Mouse (Mus musculus) T-helper 17 cell (primary cell): ENCODE results near the gene Aif1.
"Not testable (repeated sequence)": the region's sequence is repeated elsewhere in the genome, so short reads cannot be mapped to it uniquely, and the experiment has no call there.

ENCODE experiments used
- in situ Hi-C, 2 experiments: fragments of 300-600 bp; cut with MboI, MseI; formaldehyde crosslinking; loops; 1 replicate in 1 of 2; 2 replicates in 1 of 2; pipeline ENCODE4 v1.15.1; 2025; ENCODE audit warnings: high pct_unique_total_duplicates in 2 of 2

Gene Aif1

DNA sequence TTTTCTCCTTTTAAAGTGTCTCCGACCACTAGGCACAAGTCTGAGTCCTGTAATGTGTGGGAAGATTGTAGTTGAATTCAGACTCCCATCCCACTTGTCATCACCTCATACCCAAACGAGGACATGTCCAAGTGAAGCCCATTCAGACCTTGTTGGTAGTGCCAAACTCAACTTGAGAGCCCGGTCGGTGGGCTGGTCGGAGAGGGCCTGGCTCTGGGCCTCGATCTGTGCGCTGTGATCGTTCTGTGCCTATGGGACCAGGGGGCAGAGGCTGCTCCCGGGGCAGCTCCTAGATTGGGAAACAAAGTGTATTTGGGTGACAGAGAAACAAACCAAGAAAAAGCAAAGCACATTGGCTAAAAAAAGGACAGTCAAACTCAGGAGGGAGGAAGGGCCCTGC, 22.8 kb downstream of the Aif1 start:
- in situ Hi-C loops, result no loop called here

GRCm38 (mm10) chr17:35152121-35152520, 23.7 kb downstream of the Aif1 start:
- in situ Hi-C loops, result no loop called here

- in situ Hi-C loops, result no loop called here
Observed at GRCm38 (mm10) chr17:35147922-35148639, 27.8 kb downstream of the Aif1 start.

GRCm38 (mm10) chr17:35147348-35147747, 28.5 kb downstream of the Aif1 start:
- in situ Hi-C loops, result no loop called here

DNA sequence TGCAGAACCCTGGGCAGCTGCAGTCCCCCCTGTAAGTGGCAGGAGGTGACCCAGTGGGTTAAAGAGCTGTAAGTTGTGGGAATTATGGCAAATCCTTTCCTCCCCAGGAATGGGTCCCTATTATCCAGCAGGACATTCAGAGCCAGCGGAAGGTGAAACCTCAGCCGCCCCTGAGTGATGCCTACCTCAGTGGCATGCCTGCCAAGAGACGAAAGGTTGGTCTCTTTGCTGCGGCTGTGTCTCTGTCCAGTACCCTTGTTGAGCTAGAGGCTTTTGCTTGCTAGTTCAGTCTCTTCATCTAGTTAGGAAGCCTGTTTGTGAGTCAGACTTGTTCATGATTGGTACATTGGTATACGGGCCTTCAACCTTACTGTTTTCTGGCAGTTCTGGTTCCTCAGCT, 29.7 kb downstream of the Aif1 start:
- in situ Hi-C loops, result no loop called here

DNA sequence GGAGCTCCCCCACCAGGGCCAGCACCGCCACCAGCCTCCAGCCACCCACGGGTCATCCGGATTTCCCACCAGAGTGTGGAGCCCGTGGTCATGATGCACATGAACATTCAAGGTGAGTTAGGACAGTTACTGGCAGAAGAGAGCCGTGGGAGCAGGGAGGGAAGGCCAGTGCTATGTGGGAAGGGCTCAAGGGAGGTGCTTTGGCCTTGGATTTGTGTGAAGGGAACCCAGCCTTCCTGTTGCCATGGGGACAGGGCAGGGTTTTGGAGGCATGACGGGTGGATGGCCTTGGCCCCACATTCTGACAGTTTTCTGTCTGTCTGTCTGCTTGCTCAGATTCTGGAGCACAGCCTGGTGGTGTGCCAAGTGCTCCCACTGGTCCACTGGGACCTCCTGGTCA, 33.9 kb downstream of the Aif1 start:
- in situ Hi-C loops, result no loop called here

GRCm38 (mm10) chr17:35140490-35140996, 35.3 kb downstream of the Aif1 start:
- in situ Hi-C loops, result no loop called here

GRCm38 (mm10) chr17:35139269-35139668, 36.6 kb downstream of the Aif1 start:
- in situ Hi-C loops, result no loop called here

DNA sequence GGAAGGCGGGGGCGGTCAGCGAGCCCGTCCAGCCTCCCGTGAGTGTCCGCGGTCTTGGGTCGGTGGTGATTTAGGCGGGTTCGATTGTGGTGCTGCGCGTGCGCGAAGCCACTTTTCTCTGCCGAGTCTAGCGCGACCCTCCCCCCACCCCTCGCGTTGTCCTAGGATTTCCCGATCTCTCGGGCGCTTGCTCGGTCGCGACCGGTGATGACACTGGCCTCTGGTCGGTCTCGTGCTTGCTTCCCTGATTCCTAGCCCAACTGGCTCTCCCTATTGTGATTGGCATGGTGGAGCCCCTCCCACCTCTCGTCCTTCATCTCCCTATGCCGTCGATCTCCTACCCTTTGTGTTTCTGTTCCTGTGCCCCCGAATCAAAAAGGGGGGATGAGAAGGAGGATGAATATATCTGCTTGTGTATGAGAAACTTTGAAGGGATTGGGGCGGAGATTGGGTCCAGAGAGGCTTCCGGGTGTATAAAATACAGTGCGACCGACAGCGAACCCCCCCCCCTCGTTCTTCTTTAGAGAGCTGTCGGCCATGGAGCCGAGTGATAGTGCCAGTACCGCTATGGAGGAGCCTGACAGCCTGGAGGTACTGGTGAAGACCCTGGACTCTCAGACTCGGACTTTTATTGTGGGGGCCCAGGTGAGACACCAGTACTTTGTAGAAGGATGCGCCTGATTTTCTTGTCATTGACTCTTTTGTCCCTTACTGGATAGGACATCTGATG, 40.1 kb downstream of the Aif1 start:
- in situ Hi-C loops, result no loop called here

GRCm38 (mm10) chr17:35134801-35135590, 40.9 kb downstream of the Aif1 start, which contains the start of gene Bag6:
Bag6 (plus strand) TSS chr17:35135178.
- in situ Hi-C loops, result no loop called here

GRCm38 (mm10) chr17:35133517-35133916, 42.4 kb downstream of the Aif1 start:
- in situ Hi-C loops, result no loop called here

DNA sequence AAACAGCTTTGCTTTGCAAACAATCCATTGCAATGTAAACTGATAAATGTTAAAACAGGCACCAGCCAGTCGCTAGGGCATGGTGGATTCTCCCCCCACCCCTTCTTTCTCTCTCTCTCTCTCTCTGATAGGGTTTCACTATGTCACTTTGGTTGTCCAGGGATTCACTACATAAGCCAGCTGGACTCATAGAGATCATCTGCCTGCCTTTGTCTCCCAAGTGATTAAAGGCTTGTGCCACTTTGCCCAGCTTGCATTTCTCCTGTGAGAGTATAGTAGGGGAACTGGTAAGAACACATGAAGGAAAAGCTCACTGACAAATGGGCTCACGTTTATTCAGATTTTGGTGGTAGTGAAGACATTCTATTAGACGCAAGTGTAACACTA, 43.7 kb downstream of the Aif1 start:
- in situ Hi-C loops, result no loop called here

DNA sequence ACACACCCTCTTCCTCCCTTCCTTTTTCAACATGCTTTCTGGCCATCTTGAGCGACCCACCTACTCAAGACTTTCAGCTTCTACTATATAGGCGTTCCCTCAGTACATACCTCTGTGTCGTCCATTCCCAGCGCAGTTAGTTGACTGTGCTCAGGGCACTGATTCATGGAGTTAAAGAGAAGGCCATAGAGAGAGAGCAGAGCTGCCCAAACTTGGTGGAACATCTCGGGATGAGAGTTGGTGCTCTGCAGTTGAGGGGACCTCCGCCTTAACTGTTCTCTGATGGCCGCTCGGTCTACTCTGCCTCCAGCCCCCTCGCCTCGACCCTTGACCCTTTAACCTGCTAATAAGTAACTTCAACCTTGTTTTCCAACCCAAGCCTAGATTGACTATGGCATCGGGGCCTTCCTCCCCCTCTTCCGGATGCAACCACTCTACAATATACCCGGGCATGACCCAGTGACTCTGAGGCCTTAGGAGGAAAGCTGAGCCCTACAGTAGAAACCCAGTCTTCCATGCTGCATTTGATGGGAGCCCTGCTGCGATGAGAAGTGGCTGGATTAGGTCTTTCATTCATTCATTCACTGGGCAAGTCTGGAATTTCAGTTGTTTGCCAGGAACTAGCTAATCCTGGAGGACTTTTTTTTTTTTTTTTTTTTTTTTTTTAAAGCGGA, 44.2 kb downstream of the Aif1 start, which contains the start of gene Apom:
Gene Apom, minus strand, starts transcription at position 551 of the 674 bp plus-strand sequence.
- in situ Hi-C loops, result no loop called here

DNA sequence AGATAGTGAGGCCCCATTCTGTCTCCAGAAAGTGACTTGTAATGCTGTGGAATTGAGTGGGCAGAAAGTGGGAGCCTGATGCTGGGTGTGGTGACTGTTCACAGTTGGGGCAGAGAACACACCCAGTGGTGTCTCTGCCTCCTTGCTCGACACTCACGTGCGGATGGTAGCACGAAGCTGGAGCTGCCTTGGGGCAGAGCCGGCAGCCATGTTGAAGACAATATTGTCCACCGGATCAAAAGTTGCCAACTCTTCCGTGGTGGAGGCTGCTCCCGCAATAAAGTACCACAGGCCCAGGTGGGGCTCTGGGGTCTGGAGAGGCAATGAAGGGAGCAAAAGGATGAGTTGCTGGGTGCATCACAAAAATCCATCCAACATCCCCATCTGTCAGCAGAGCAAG, 44.8 kb downstream of the Aif1 start:
- in situ Hi-C loops, result no loop called here

DNA sequence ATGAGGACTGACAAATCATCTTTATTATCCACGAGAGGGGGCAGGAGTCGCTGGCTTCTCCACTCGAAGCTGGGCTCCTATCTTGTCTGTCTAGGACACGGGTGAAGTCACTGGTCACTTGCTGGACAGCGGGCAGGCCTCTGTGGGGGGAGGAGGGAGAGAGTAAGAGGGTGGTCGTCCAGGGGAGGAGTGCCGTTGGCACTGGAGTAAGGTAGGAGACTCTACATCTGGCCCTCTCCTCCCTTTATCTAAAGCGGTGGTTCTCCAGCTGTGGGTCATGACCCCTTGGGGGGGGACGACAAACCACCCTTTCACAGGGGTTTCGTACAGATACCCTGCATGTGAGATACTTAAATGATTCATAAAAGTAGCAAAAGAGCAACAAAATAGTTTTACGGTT, 46.9 kb downstream of the Aif1 start:
- in situ Hi-C loops, result no loop called here

DNA sequence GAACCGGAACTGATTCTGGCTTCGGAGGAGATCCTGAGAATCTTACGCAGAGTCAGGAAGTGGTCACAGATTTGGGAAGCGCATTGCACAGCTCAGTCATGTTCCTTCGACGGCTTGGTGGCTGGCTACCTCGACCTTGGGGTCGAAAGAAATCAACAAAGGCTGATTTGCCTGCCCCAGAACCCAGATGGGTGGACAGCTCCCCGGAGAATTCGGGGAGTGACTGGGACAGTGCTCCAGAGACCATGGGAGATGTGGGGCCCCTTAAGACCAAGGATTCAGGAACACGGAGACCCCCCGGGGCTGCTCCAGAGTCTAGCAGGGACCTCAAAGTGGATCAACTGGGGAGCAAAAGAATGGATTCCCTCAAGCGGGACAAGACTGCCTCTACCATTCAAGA, 48.9 kb downstream of the Aif1 start:
- in situ Hi-C loops, result no loop called here

GRCm38 (mm10) chr17:35126206-35126611, 49.7 kb downstream of the Aif1 start, which contains the start of gene D17H6S53E:
D17H6S53E (plus strand) TSS chr17:35126373.
- in situ Hi-C loops, result no loop called here

DNA sequence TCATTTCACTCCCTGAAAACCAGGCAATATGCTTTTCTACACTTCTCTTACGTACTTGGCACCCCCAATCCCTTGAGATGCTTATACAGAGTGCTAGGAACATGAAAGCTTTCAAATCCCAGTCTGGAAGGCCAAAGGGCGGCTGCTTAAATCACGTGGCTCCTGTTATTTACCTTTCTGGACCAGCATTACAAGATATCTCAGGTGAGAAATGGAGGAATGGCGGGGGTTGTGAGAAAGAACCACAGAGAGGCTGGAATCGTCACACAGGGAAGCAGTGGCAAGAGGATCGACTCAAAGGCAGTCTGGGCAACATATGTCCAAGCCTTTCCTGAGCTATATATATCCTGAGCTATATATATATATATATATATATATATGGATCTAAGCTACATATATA, 50.3 kb downstream of the Aif1 start:
- in situ Hi-C loops, result no loop called here

DNA sequence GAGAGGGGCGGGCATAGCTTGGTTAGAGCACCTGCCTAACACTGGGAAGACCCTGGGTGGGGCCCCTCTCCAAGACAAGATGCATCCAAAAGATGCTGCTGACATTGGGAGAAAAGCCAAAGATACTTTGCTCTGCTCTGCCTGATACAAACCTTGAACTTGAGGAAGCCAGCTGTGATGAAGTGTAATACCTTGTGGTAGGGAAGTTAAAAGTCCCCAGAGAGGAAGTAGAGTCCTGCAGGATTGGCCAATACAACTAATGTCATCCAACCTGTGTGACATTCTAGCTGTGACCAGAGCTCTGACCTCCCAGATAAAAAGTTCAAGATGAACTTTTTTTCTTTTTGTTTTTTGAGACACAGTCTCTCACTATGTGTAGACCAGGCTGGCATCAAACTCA, 50.8 kb downstream of the Aif1 start:
- in situ Hi-C loops, result no loop called here

- in situ Hi-C loops, result not testable (repeated sequence)
Observed at GRCm38 (mm10) chr17:35124261-35124896, 51.5 kb downstream of the Aif1 start.

DNA sequence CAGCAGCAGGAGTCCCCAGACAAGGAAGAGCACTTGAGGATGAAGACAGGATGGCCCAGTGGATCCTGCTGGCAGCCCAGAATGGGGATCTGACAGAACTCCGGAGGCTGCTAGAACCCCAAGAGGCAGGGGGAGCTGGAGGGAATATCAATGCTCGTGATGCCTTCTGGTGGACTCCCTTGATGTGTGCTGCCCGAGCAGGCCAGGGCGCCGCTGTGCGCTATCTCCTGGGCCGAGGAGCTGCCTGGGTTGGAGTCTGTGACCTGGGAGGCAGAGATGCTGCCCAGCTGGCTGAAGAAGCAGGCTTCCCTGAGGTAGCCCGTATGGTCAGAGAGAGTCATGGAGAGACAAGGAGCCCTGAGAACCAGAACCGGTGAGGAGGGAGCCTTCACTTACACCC, 52.6 kb downstream of the Aif1 start:
- in situ Hi-C loops, result not testable (repeated sequence)
